Mouse (Mus musculus) frontal cortex, postnatal 10 days (tissue): ENCODE measurements around the gene Bub1b.
"Not testable (repeated sequence)": the region's sequence is repeated elsewhere in the genome, so short reads cannot be mapped to it uniquely, and the experiment has no call there.

Experiments used
- DNase-seq, 2 experiments: peaks; one replicate each; pipeline ENCODE4 v3.0.0; 2022; ENCODE audit warnings: low spot score in 2 of 2, mixed read lengths in 1 of 2

The Bub1b gene

DNA sequence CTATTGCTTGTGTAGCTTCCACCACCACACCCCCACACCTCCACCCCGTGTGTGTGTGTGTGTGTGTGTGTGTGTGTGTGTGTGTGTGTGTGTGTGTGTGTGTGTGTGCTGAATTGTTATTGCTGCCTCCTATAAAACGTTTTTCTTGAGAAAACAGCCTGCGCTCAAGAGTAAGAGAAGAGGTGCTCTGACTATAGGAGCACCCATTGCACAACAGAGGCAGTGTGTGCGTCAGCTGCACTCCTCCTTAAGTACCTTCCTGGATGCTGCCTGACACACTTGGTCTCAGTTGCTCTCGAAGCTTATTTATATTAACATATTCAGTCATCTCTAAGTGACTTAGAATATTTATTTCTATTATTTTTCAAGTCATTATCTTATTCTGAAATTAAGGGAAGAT is 20.0 kb downstream of the Bub1b start:
- no peak for DNase-seq

DNA sequence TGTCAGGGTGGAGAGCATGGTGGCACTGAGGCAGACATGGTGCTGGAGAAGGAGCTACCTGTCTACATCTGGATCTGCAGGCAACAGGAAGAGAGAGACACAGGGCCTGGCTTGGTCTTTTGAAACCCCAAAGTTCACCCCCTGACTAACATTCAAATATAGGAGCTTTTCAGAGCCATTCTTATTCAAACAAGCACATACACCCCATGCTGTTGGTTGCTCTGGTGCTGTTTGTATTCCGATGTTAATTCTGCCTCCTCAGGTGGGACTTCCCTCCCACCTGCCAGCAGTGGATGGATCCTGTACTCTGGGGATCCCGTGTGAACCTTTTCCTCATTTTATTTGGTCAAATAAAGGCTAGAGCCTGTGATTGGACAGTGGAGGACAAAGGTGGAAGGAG is 22.1 kb downstream of the Bub1b start:
- no peak for DNase-seq

DNA sequence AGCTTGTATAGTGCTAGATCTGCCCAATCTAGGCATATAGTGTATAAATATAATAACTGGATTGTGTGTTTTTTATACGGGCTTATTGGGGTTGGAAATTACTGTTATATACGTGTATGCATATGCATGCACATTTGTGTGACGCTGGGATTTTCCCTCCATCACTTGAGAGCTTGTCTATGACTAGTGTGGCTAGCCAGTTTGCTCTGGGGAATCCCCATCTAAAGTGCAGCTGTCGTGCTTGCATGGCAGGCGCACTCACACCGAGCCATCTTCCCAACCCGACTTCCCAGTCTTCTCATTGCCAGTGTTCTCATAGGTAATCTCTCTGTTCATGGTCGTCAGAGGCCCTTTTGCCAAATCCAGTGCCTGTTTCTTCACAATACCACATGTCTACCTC is 22.6 kb downstream of the Bub1b start:
- DNase-seq: no peak

- DNase-seq: no peak
Observed at GRCm38 (mm10) chr2:118629276-118629675, 31.3 kb downstream of the Bub1b start.

- no peak for DNase-seq
Observed at GRCm38 (mm10) chr2:118633441-118633840, 35.4 kb downstream of the Bub1b start.

DNA sequence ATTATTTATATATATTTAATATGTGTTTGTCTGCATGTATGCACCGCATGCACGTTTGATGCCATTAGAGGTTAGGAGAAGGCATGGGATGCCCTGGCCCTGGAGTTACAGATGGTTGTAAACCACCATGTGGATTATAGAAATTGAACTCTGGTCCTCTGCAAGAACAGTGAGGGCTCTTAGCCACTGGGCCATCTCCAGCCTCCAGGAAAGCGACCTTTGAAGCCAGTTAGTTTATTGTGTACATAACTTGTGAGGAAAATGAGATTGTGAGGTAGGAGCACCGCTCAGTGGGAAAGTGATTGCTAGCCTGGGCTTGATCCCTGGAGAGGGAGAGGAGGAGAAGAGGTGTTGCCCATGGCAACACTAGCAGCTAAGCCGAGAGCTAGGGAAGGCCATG is 39.2 kb downstream of the Bub1b start:
- DNase-seq: no peak

DNA sequence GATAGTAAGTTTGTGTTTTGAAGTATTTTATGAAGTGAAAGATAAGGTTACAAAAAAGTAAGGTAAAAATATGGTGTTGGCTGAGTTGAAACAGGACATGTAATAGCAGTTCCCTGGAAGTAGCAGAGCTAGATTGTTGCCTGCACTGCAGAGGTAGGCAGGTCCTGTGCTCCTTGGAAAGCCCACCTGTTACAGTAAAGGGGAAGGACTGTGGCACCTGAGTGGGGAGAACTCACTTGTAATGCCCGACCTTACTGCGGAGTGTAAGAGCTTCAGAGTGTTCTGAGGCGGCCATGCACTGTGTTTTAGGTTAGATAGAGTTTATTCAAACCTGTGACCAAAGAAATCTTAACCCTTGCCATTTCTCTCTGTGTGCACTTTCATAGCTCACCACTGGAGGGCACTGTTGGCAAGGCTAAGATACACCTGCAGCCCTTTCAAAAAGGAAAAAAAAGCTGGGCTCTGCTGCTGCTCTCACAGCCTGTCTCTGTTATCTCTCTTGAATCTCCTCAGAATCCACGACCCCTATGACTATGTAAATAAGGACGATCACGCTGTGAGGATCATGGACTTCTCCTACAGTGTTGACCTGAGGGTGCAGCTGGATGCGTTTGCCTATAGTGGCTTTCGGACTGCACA is 40.0 kb downstream of the Bub1b start:
- DNase-seq: peak in 1 of 2 experiments; percentile 73

- DNase-seq: no peak
Observed at GRCm38 (mm10) chr2:118638686-118639085, 40.7 kb downstream of the Bub1b start.

- no peak for DNase-seq
Observed at GRCm38 (mm10) chr2:118641147-118641546, 43.1 kb downstream of the Bub1b start.

DNA sequence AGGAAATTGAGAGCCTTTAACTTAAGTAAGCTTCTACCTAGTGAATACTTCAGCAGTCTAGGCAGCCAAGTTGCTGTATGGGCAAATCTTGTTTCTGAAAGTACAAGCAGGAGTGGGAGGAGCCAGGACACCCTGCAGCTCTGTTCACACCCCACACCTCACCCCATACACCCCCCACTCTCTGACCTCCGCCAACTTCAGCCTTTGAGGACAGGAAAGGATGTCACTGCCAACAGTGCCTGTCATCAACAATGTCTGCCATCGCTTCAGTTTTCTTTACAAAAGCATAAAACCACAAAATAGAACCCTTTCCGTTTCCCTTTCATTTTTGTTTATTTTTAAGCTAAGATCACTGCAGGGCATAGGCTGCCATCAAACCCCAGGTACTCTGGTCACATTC is 44.4 kb downstream of the Bub1b start:
- DNase-seq: no peak

DNA sequence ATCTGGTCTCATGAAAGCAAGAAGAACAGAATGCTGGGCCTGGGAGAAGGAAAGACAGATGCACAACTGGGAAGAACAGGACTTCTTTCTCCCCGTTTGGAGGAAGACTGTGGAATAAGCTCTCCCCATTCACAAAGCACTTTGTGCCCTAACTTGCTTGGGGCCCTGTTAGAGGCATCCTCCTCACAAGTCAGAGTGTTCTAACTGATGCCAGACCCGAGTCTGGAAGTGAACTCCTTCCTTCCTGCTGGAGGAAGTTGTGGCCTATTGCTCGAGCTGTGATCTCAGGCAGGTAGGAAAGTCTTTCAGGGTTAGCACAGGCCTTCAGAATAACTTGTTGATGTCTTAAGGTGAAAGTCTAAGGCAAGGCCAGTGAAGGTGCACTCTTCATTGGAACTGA is 44.9 kb downstream of the Bub1b start:
- no peak for DNase-seq

DNA sequence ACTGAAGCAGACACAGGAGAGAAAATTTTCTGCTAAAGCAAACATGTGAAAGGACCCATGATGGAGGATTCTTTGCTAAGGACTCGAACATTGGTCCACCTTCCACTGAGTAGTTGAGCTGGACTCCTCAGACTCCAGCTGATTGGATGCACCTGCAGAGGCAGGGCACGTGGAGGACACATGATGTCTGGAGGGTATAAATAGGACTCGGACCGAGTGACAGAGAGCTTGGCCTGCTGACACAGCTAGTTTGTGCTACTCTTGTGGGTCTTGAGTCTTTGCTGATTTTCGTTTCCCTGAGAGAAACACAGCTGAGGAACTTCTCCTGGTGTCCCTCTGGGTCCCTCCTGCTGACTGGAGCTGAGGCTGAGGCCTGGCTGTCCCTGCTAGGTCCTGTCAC is 48.7 kb downstream of the Bub1b start:
- DNase-seq: no peak

DNA sequence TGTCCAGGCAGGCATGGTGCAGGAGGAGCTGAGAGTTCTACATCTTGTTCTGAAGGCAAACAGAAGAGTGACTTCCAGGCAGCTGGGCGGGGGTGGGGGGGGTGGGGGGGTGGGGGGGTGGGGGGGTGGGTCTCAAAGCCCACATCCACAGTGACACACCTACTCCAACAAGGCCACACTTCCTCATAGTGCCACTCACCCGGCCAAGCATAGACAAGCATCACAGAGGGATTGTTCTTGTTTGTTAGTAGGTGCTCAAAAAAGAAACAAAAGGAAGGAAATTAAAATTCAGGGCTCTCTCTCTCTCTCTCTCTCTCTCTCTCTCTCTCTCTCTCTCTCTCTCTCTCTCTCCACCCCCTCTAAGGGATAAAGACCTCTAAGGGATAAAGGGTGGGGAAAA is 52.7 kb downstream of the Bub1b start:
- not testable (repeated sequence) for DNase-seq

- DNase-seq: no peak
Observed at GRCm38 (mm10) chr2:118656688-118657281, 58.8 kb downstream of the Bub1b start.

DNA sequence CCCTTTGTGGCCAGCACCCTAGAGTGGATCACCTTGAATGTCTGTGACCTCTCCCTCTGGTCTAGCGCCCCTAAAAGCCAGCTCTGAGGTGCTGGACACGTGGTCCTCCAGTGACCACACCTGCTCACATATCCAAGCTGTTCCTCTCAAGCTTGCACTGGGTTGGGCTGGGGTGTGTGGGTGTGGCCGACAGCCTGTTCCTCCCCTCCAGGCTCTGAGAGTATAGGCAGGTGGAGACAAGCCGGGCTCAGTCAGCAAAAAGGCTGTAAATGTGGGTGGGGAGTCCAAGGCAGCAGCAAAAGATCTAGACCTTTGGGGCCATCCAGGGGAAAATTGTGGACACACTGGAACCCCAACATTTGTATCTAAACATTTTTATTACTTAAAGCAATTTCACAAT is 60.4 kb downstream of the Bub1b start:
- DNase-seq: no peak

DNA sequence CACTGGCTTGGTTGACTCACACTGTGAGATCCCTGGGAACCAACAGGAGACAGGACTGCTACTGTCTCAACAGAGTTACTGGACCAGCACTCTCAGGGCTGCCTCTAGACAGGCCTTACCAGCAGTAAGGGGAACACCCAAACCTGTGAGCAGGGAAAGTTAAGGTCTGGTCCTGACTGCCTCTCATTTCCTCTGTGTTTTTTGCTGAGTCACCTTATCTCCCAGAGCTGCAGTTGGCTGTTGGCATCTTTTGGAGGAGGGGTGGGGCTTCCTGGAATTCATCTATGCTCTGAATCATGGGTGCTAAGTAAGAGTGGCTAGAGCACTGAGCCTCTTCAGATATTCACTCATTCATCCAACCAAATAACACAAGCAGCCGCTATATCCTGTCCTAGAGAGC is 61.1 kb downstream of the Bub1b start:
- no peak for DNase-seq

GRCm38 (mm10) chr2:118659493-118659892 is 61.5 kb downstream of the Bub1b start:
- no peak for DNase-seq

- peak in 1 of 2 experiments; percentile 37 for DNase-seq
Observed at GRCm38 (mm10) chr2:118659998-118660452, 62.0 kb downstream of the Bub1b start.

DNA sequence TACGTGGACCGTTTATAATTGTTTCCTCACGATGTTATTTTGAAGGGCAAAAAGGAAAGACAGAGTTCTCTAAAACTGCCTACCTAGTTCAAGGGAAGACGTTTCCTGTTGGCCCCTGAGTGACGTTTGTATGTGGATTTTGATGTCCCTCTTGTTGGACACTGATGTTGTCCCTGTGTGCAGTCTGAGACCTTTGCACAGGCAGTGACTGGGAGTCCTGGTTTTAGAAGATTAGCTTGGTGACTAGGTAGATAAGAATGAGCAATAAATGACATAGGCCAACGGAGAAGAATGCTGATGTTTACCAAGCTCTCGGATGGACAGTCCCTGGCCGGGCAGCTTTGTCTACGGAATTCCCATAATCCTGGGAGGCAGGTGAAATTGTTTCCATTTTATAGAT is 63.9 kb downstream of the Bub1b start:
- DNase-seq: no peak

DNA sequence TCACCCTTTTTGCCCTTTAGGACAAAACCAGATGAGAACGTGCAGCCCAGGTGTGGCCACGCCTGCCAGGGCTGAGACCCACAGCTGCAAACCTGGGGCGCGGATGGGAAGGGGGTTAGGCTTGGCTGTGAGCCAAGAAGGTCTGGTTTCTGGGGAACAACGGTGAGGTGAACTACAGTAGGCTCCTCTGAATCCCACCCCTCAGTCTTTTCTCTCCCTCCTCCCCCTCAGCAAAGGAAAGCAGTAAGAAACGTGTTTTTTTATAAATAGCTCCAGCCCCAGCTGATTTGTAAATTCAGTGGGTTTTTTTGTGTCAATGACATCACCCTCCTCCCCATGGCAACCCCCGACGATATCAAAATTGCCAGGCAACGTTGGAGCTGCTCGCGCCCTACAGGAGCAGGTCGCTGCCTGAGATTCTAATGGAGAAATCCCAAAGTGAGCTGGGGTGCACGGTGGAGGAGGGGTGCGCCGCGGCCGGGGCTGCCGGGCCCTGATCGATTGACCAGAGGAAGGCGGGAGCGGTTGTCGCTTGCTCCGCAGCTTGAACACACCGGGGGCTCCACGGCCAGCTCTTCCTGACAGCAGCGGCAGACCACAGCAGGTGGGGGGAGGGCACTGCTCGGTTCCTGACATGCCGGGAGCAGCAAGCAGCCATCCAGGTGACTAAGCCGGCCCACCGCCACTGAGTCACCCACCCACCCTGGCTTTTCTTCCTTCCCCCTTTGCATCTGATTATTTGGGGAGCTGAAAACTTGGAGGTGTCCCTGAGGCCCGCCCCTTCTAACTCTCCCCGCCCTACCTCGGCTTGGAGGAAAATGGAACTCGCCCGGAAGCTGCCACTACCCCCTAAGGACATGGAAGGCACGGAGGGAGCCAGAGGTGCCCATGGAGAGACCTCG is 65.1 kb downstream of the Bub1b start, which contains the start of gene Pak6:
Gene Pak6, plus strand, starts transcription at position 402 of the 902 bp plus-strand sequence.
- peak; percentile 74 to 80 for DNase-seq

DNA sequence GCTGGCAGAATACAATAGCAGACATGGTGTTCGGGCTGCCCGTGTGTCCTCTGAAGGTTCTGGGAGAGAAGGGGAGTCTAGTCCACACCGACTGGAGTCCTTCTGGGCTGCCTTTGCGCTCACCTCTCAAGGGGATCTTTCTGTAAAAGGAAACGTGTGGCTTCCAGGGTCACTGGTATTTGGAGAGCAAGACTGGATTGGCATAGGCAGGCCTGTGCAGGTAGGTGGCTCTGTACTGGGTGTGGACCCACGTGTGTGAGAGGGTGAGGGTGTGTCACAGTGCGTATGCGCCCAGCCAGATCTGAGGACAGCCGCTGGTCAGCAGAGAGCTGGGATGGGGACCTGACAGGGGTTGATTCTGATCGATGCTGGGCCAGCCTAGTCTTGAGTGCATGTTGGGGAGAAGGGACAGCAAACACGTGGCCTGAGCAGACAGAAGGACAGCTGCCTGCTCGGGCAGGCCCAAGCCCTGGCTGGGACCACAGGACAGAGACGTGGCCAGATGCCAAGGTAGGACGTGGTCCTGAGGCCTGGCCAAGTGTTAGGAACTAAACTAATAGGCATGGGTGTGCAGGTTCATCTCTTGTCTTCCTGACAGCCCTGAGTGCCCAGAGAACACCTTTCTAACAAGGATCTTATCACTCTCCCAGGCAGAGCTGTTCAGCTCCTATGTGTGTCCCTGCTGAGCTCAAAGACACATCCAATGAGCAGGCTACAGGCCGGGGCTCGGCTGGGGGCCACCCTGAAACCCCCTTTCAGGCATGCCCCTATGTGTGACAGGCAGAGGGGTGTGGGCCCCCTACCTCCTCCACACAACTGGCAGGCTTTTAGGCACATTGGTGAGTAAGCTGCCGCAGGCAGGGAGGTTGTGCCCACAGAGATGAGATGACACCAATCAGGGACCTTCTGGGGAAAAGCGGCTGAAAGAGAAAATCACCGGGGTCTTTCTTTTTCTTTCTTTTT is 66.1 kb downstream of the Bub1b start:
- no peak for DNase-seq
